Mouse (Mus musculus) right cerebral cortex, postnatal 10 days (tissue): ENCODE results near the gene Emg1.
"Not testable (repeated sequence)": the region's sequence is repeated elsewhere in the genome, so short reads cannot be mapped to it uniquely, and the experiment has no call there.

ENCODE experiments used
- DNase-seq, 2 experiments: peaks; one replicate each; pipeline ENCODE4 v3.0.0; 2021; ENCODE audit warnings: low spot score in 2 of 2

Gene Emg1

GRCm38 (mm10) chr6:124708289-124708889 is 3.6 kb downstream of the Emg1 start:
- DNase-seq = no peak

GRCm38 (mm10) chr6:124706061-124706627 is 5.8 kb downstream of the Emg1 start:
- DNase-seq = no peak

DNA sequence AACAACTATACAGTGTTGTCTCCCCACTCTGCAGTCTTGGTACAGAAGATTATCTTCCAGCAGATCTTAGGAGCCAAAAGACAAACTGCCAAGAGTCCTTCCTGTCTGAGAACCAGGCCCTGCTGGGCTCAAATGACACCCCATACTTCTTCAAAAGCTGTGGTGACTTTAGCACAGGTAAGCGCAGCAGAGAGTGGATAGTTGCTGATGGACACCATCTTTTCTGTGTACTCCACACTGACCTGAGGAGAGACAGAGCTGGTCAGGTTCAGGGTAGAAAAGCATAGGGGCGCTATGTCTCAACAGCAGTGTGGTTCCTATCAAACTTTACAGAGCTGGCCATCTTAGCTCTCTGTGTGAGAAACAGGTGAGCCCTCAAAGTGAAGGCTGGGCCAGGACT is 7.6 kb downstream of the Emg1 start:
- no peak for DNase-seq

- DNase-seq = no peak
These were observed 8.2 kb downstream of the Emg1 start for GRCm38 (mm10) chr6:124703789-124704188.

DNA sequence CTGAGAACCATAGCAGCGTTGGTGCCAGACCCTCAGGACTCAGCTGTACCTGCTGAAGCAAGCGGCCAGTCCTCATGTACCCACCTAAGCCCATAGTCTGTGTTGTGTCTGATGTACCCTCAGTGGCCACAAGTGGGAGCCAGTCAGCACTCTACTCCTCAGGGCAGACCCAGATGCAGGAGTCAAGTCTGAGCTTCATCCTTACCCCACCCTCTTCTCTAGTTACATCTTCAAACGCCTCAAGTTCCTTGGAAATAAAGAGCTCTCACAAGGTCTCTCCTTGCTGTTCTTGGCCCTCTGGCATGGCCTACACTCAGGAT is 9.2 kb downstream of the Emg1 start:
- DNase-seq = peak; percentile 77 to 82

- DNase-seq = no peak
These were observed 9.7 kb downstream of the Emg1 start for GRCm38 (mm10) chr6:124702102-124702783.

GRCm38 (mm10) chr6:124701338-124701737 is 10.6 kb downstream of the Emg1 start:
- no peak for DNase-seq

DNA sequence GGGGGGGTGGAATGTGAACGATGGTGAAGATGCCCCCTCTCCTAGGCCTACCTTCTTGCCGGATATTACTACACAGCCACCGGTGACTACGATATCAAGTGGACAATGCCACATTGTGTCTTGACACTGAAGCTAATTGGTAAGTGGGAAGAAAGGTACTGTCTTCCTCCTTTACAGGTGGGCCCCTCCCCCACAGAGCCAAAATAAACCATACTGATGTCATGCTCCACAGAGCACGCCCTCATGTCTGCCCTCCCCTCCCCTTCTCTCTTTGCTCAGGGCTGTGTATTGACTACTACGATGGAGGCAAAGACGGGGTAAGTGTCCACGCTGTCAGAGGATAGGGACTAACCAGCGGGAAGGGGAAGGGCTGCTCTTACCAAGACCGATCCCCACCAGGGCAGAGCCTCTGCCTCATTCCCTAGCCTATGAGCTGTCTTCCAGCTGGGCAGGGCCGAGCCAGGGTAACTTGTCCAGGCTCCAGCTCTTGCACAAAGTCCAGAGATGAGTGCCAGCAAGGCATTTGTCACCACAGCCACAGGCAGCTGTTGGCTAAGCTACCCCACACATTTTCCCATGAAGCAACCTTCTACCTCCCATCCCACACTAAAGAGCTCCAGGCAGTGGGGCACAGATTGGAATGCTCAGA is 11.9 kb downstream of the Emg1 start:
- DNase-seq = peak; percentile 66 to 74

DNA sequence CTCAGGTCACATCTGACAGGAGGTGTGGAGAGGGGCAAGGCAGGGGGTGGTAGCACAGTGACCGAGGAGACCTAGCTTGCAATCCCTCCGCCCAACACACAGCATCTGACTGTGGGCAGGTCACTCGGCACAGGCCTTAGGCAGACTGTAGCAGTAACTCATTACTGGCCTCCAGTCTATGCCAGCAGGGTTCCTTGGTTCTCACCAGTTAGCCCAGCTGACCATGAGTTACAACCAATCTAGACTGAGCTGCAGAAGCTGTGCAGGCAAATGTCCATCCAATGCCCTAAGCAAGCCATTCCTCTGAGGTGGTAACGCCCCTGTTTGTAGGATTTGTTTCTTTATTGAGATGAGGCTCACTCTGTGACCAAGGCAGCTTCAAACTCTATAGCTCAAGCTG is 12.6 kb downstream of the Emg1 start:
- DNase-seq = no peak

GRCm38 (mm10) chr6:124698751-124699150 is 13.2 kb downstream of the Emg1 start:
- no peak for DNase-seq

GRCm38 (mm10) chr6:124696441-124697150 is 15.4 kb downstream of the Emg1 start:
- DNase-seq = no peak

DNA sequence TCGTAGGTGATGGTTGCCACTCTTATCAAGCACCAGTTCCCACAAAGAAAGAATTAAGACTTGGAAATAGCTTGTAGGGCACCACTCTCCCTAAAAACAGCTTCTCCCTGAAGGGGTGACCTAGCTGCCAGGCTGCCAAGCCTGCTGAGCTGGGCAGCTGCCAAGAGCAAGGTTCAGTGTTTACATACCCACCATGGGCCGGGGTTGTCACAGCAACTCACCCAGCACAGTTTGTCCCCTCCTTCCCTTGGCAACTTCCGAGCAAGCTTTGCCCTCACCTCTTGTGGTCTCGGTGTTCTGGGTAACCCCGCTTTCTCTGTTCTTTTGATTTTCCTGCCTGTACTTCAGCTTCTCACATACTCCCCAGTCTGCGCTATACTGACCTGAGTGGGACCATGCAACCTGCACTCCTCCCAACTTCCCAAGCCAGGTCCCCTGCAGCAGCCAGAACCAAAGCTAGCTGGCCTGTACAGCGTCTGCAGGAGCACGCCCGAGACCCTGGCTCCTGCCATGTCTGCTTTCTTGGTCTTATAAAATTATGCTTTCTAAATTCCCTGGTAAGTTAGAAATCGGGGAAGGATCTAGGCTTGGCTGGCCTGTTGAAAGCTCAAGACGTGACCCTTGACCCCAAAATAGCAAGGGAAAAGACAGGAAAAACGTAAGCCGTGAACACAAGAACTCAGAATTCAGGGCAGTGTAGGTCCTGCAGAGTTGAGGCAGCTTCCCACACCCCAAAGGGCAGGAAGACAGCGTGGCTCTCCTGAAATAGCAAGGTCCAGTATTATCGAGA is 17.6 kb downstream of the Emg1 start:
- peak; percentile 84 to 85 for DNase-seq

DNA sequence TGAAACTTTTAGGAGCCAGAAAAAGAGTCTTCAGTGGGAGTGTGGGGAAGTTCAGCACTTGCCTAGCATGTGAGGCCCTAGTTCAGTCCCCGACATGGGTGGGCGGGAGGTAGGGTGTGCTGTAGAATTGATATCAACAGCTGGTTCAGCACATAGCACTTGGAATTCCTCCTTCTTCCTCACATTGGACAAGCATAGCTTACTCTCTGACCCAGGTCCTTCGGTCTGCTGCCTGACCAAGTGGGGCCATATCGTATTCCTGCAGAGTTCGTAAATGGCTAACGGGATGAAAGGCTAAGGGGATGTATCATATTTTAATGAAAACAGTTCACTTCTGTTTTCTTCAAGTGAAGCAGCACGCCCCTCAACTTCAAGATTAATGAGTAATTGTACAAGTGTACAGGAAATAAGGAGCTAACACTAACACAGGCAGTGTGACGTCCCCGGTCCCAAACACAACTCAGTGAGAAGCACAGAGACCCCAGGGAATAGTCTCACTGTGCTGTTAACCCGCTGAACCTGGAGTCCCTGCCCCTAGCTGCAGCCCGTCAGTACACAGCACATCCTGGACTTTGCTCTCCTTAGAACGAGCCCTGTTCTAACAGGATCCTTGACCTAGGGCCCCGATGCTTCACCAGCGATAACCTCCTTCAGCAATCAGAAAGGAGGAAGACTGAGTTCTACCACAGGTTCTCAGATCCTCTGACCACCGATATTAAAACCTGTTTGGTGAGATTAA is 18.6 kb downstream of the Emg1 start:
- no peak for DNase-seq

GRCm38 (mm10) chr6:124690517-124690916 is 21.5 kb downstream of the Emg1 start:
- no peak for DNase-seq

DNA sequence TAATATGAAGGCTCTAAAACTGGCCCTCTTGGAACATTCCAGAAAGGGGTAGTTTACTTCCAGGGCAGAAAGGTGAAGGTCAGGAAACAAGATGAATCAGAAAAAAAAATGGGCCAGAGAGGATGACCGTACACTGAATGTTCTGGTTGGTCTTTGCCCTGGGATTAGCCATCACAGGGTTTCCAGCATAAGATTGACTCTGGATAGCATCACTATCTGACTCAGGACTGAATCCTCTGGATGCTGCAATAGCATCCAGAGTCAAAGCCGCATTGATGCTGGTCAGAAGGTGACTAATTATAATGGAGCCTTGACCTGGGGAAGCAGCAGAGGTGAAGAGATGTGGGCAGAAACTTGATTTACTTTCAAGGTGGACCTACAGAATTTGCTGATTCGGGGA is 23.0 kb downstream of the Emg1 start:
- no peak for DNase-seq

GRCm38 (mm10) chr6:124688151-124688758 is 23.7 kb downstream of the Emg1 start:
- no peak for DNase-seq

DNA sequence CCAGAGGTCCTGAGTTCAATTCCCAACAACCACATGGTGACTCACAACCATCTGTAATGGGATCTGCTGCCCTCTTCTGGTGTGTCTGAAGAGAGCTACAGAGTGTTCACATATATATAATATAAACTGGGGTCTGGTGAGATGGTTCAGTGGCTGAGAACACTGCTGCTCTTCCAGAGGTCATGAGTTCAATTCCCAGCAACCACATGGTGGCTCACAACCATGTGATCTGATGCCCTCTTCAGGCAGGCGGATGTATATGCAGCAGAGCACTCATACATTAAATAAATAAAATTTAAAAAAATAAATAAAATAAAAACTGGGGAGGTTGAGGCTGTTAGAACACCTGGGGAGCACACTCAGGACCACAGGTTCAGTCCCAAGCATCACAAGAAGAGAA is 25.3 kb downstream of the Emg1 start:
- DNase-seq = not testable (repeated sequence)

- DNase-seq = no peak
These were observed 26.2 kb downstream of the Emg1 start for GRCm38 (mm10) chr6:124685606-124686386.

- DNase-seq = peak; percentile 58 to 71
These were observed 28.2 kb downstream of the Emg1 start for GRCm38 (mm10) chr6:124683591-124684417.
